Mouse (Mus musculus): ENCODE measurements around the gene Sec24d. TPM values are rescaled to one million over a fixed set of nuclear protein-coding genes. Genes with fewer than 3 reads are reported as not detected.

Gene Sec24d
- polyA plus RNA-seq, 1 experiment, result 15.3 TPM

- Histone ChIP-seq H3K4me3 (ENCODE audit: insufficient read depth, low read depth, low read length) (no peak overlapping the region), H3K27ac (replicated peaks; ENCODE audit: low read depth, low read length) (no peak overlapping the region), H3K4me1 (ENCODE audit: control insufficient read depth, insufficient read depth, insufficient read length, low read length) (no peaks in the 10 kb centered on the region)
Observed at GRCm38 (mm10) chr3:123317081-123317480, 49.8 kb downstream of the Sec24d start.

GRCm38 (mm10) chr3:123320341-123320740 is 53.1 kb downstream of the Sec24d start:
- Histone ChIP-seq H3K4me3 (ENCODE audit: insufficient read depth, low read depth, low read length) (no peak overlapping the region), H3K4me1 (ENCODE audit: control insufficient read depth, insufficient read depth, insufficient read length, low read length) (no peaks in the 10 kb centered on the region), H3K27ac (replicated peaks; ENCODE audit: low read depth, low read length) (no peak overlapping the region)

- H3K4me3 ChIP-seq (ENCODE audit: insufficient read depth, low read depth, low read length), result no peak overlapping the region
- H3K27ac ChIP-seq (replicated peaks; ENCODE audit: low read depth, low read length), result no peak overlapping the region
- H3K4me1 ChIP-seq (ENCODE audit: control insufficient read depth, insufficient read depth, insufficient read length, low read length), result no peaks in the 10 kb centered on the region
Observed at GRCm38 (mm10) chr3:123321612-123322011, 54.4 kb downstream of the Sec24d start.

- Histone ChIP-seq H3K4me3 (ENCODE audit: insufficient read depth, low read depth, low read length) (no peak overlapping the region), H3K4me1 (ENCODE audit: control insufficient read depth, insufficient read depth, insufficient read length, low read length) (no peaks in the 10 kb centered on the region), H3K27ac (replicated peaks; ENCODE audit: low read depth, low read length) (no peak overlapping the region)
Observed at GRCm38 (mm10) chr3:123322147-123322546, 54.9 kb downstream of the Sec24d start.

- H3K4me3 ChIP-seq (ENCODE audit: insufficient read depth, low read depth, low read length), result no peak overlapping the region
- H3K27ac ChIP-seq (replicated peaks; ENCODE audit: low read depth, low read length), result no peak overlapping the region
- no peaks in the 10 kb centered on the region for H3K4me1 ChIP-seq (ENCODE audit: control insufficient read depth, insufficient read depth, insufficient read length, low read length)
Observed at GRCm38 (mm10) chr3:123324326-123324725, 57.1 kb downstream of the Sec24d start.

GRCm38 (mm10) chr3:123329251-123329650 is 62.0 kb downstream of the Sec24d start:
- Histone ChIP-seq H3K4me1 (ENCODE audit: control insufficient read depth, insufficient read depth, insufficient read length, low read length) (peaks cover under 1% of the 10 kb centered on the region; the same call in 1 of the 2 replicates), H3K27ac (replicated peaks; ENCODE audit: low read depth, low read length) (no peak overlapping the region), H3K4me3 (ENCODE audit: insufficient read depth, low read depth, low read length) (no peak overlapping the region)

GRCm38 (mm10) chr3:123330221-123330620 is 63.0 kb downstream of the Sec24d start:
- no peak overlapping the region for H3K27ac ChIP-seq (replicated peaks; ENCODE audit: low read depth, low read length)
- no peak overlapping the region for H3K4me3 ChIP-seq (ENCODE audit: insufficient read depth, low read depth, low read length)
- H3K4me1 ChIP-seq (ENCODE audit: control insufficient read depth, insufficient read depth, insufficient read length, low read length), result peaks cover 3% of the 10 kb centered on the region; the same call in 1 of the 2 replicates

GRCm38 (mm10) chr3:123332330-123333054 is 65.2 kb downstream of the Sec24d start:
- Histone ChIP-seq H3K4me3 (ENCODE audit: insufficient read depth, low read depth, low read length) (no peak overlapping the region), H3K4me1 (ENCODE audit: control insufficient read depth, insufficient read depth, insufficient read length, low read length) (peaks cover 3% of the 10 kb centered on the region; the same call in 1 of the 2 replicates), H3K27ac (replicated peaks; ENCODE audit: low read depth, low read length) (peak overlapping the region; percentile 4; the same call in 1 of the 2 replicates)

- Histone ChIP-seq H3K27ac (replicated peaks; ENCODE audit: low read depth, low read length) (peak overlapping the region; percentile 4; the same call in 1 of the 2 replicates), H3K4me3 (ENCODE audit: insufficient read depth, low read depth, low read length) (no peak overlapping the region), H3K4me1 (ENCODE audit: control insufficient read depth, insufficient read depth, insufficient read length, low read length) (peaks cover 3% of the 10 kb centered on the region; the same call in 1 of the 2 replicates)
Observed at GRCm38 (mm10) chr3:123333055-123333424, 65.8 kb downstream of the Sec24d start.

- no peak overlapping the region for H3K4me3 ChIP-seq (ENCODE audit: insufficient read depth, low read depth, low read length)
- H3K4me1 ChIP-seq (ENCODE audit: control insufficient read depth, insufficient read depth, insufficient read length, low read length), result peaks cover 3% of the 10 kb centered on the region; the same call in 1 of the 2 replicates
- no peak overlapping the region for H3K27ac ChIP-seq (replicated peaks; ENCODE audit: low read depth, low read length)
Observed at GRCm38 (mm10) chr3:123334947-123335346, 67.7 kb downstream of the Sec24d start.

GRCm38 (mm10) chr3:123335480-123335879 is 68.2 kb downstream of the Sec24d start:
- Histone ChIP-seq H3K4me3 (ENCODE audit: insufficient read depth, low read depth, low read length) (no peak overlapping the region), H3K27ac (replicated peaks; ENCODE audit: low read depth, low read length) (no peak overlapping the region), H3K4me1 (ENCODE audit: control insufficient read depth, insufficient read depth, insufficient read length, low read length) (peaks cover 3% of the 10 kb centered on the region; the same call in 1 of the 2 replicates)

GRCm38 (mm10) chr3:123336455-123336854 is 69.2 kb downstream of the Sec24d start:
- peaks cover 3% of the 10 kb centered on the region; the same call in 1 of the 2 replicates for H3K4me1 ChIP-seq (ENCODE audit: control insufficient read depth, insufficient read depth, insufficient read length, low read length)
- H3K4me3 ChIP-seq (ENCODE audit: insufficient read depth, low read depth, low read length), result no peak overlapping the region
- no peak overlapping the region for H3K27ac ChIP-seq (replicated peaks; ENCODE audit: low read depth, low read length)

- Histone ChIP-seq H3K4me1 (ENCODE audit: control insufficient read depth, insufficient read depth, insufficient read length, low read length) (peaks cover 3% of the 10 kb centered on the region; the same call in 1 of the 2 replicates), H3K4me3 (ENCODE audit: insufficient read depth, low read depth, low read length) (no peak overlapping the region), H3K27ac (replicated peaks; ENCODE audit: low read depth, low read length) (no peak overlapping the region)
Observed at GRCm38 (mm10) chr3:123336951-123337350, 69.7 kb downstream of the Sec24d start.

- H3K4me1 ChIP-seq (ENCODE audit: control insufficient read depth, insufficient read depth, insufficient read length, low read length), result peaks cover 3% of the 10 kb centered on the region; the same call in 1 of the 2 replicates
- no peak overlapping the region for H3K27ac ChIP-seq (replicated peaks; ENCODE audit: low read depth, low read length)
- no peak overlapping the region for H3K4me3 ChIP-seq (ENCODE audit: insufficient read depth, low read depth, low read length)
Observed at GRCm38 (mm10) chr3:123337853-123338252, 70.6 kb downstream of the Sec24d start.

- Histone ChIP-seq H3K27ac (replicated peaks; ENCODE audit: low read depth, low read length) (no peak overlapping the region), H3K4me3 (ENCODE audit: insufficient read depth, low read depth, low read length) (no peak overlapping the region), H3K4me1 (ENCODE audit: control insufficient read depth, insufficient read depth, insufficient read length, low read length) (peaks cover 3% of the 10 kb centered on the region; the same call in 1 of the 2 replicates)
Observed at GRCm38 (mm10) chr3:123338666-123339195, 71.5 kb downstream of the Sec24d start.

GRCm38 (mm10) chr3:123341049-123341448 is 73.8 kb downstream of the Sec24d start:
- Histone ChIP-seq H3K4me3 (ENCODE audit: insufficient read depth, low read depth, low read length) (no peak overlapping the region), H3K4me1 (ENCODE audit: control insufficient read depth, insufficient read depth, insufficient read length, low read length) (no peaks in the 10 kb centered on the region), H3K27ac (replicated peaks; ENCODE audit: low read depth, low read length) (no peak overlapping the region)
